ENCODE assay signal across 43 mouse cellular contexts in genomic region chrX:112716587-112716986, GRCm38 (mm10). TPM values are rescaled to one million over a fixed set of nuclear protein-coding genes. Genes with fewer than 3 reads are reported as not detected.
"Had no signal": no experiment of that assay in that cellular context is flagged by ENCODE, and none has a peak within 500 bp of the region (broad histone marks: within the 10 kb centered on the region; RNA-seq: fewer than 3 reads in every experiment).

No protein-coding gene starts in this region.

- H3K27me3 ChIP-seq: heart, embryonic 12.5 days; heart, embryonic 13.5 days; heart, embryonic 15.5 days; hindbrain, embryonic 12.5 days; hindbrain, embryonic 13.5 days; hindbrain, embryonic 15.5 days; kidney, embryonic 15.5 days had no signal

- H3K27ac ChIP-seq: heart, embryonic 10.5 days; heart, embryonic 13.5 days; heart, embryonic 15.5 days; hindbrain, embryonic 10.5 days; hindbrain, embryonic 12.5 days; hindbrain, embryonic 13.5 days; hindbrain, embryonic 14.5 days; hindbrain, embryonic 15.5 days; hindbrain, postnatal 0 days; kidney, embryonic 15.5 days; kidney, postnatal 0 days; layer of hippocampus, adult 2 months; left cerebral cortex, adult 2 months had no signal

- ATAC-seq: hindbrain, embryonic 16.5 days; hindbrain, postnatal 0 days; inflammation-experienced regulatory T-cells, adult 6 months had no signal

- DNase-seq: heart, postnatal 10 days; heart, postnatal 14 days; heart, postnatal 36 days; heart, postnatal 4 days; kidney, adult 11 months; kidney, adult 18-20 months; kidney, adult 2 months; kidney, adult 8-10 months; kidney, adult 9 months; kidney, postnatal 10 days; kidney, postnatal 14 days; kidney, postnatal 25 days; kidney, postnatal 36 days; kidney, postnatal 4 days; layer of hippocampus, adult 9-11 months; layer of hippocampus, postnatal 36 days had no signal

- H3K9ac ChIP-seq: heart, embryonic 12.5 days; heart, embryonic 13.5 days; heart, embryonic 15.5 days; hindbrain, embryonic 12.5 days; hindbrain, embryonic 13.5 days; hindbrain, embryonic 14.5 days; hindbrain, embryonic 15.5 days; kidney, embryonic 15.5 days had no signal

- H3K4me2 ChIP-seq: heart, embryonic 11.5 days; heart, embryonic 12.5 days; heart, embryonic 13.5 days; heart, embryonic 15.5 days; hindbrain, embryonic 12.5 days; hindbrain, embryonic 13.5 days; hindbrain, embryonic 14.5 days; hindbrain, embryonic 15.5 days; kidney, embryonic 15.5 days had no signal

- H3K4me3 ChIP-seq: heart, embryonic 10.5 days; heart, embryonic 12.5 days; heart, embryonic 13.5 days; heart, embryonic 15.5 days; hindbrain, embryonic 10.5 days; hindbrain, embryonic 12.5 days; hindbrain, embryonic 13.5 days; hindbrain, embryonic 15.5 days; kidney, embryonic 15.5 days; layer of hippocampus, adult 2 months; left cerebral cortex, adult 2 months had no signal

- H3K36me3 ChIP-seq: heart, embryonic 10.5 days; heart, embryonic 12.5 days; heart, embryonic 13.5 days; heart, embryonic 15.5 days; hindbrain, embryonic 10.5 days; hindbrain, embryonic 12.5 days; hindbrain, embryonic 13.5 days; hindbrain, embryonic 15.5 days; kidney, embryonic 15.5 days had no signal

- H3K9me3 ChIP-seq: heart, embryonic 10.5 days; heart, embryonic 12.5 days; heart, embryonic 13.5 days; heart, embryonic 15.5 days; hindbrain, embryonic 10.5 days; hindbrain, embryonic 12.5 days; hindbrain, embryonic 13.5 days; hindbrain, embryonic 15.5 days; kidney, embryonic 15.5 days had no signal

- H3K4me1 ChIP-seq: heart, embryonic 10.5 days; heart, embryonic 12.5 days; heart, embryonic 13.5 days; heart, embryonic 15.5 days; hindbrain, embryonic 10.5 days; hindbrain, embryonic 12.5 days; hindbrain, embryonic 13.5 days; hindbrain, embryonic 15.5 days; kidney, embryonic 15.5 days had no signal

RNA-seq across cellular contexts. Expression of gene Pof1b, which starts 18.1 kb away (rescaled TPM):
- total RNA-seq: heart, postnatal 25 days; heart, postnatal 36 days; heart, postnatal 4 days; hematopoietic stem cell, adult 5-6 weeks; hindbrain, postnatal 0 days; layer of hippocampus, adult 18-20 months; layer of hippocampus, adult 2 months; layer of hippocampus, adult 8-10 months; layer of hippocampus, postnatal 10 days; layer of hippocampus, postnatal 14 days; layer of hippocampus, postnatal 25 days; layer of hippocampus, postnatal 36 days; left cerebral cortex, adult 18-20 months; left cerebral cortex, adult 2 months; left cerebral cortex, adult 8-10 months had no signal
- polyA plus RNA-seq: heart, postnatal 0 days; inflammation-experienced regulatory T-cells, adult 6 months had no signal
